Mouse (Mus musculus) hindbrain, postnatal 0 days (tissue): ENCODE results near the gene Prrc2b. TPM values are rescaled to one million over a fixed set of nuclear protein-coding genes. Genes with fewer than 3 reads are reported as not detected.

Experiments used
- ATAC-seq: fragments of 200-750 bp; cut with Nextera tagmentation; 2 replicates; pipeline ENCODE4 v1.8.0; 2017; ENCODE audit warnings: mild to moderate bottlenecking, moderate TSS enrichment, moderate library complexity
- DNase-seq: peaks from one replicate; pipeline ENCODE4 v3.0.0-alpha.2; 2015; ENCODE audit warnings: low spot score
- H3K27ac ChIP-seq: fragments of 300-500 bp; sonication (generic); 2 replicates; pipeline ENCODE4 v1.5.1; 2014; ENCODE audit warnings: mild to moderate bottlenecking
- H3K27me3 ChIP-seq: fragments of 300-500 bp; sonication (generic); 2 replicates; pipeline ENCODE4 v1.6.1; 2014; ENCODE audit warnings: low read length, mixed read lengths; ENCODE audit not compliant: insufficient read depth
- H3K36me3 ChIP-seq: fragments of 300-500 bp; sonication (generic); 2 replicates; pipeline ENCODE4 v1.6.1; 2014; ENCODE audit warnings: low read length, mixed read lengths; ENCODE audit not compliant: insufficient read depth
- H3K4me1 ChIP-seq: fragments of 300-500 bp; sonication (generic); 2 replicates; pipeline ENCODE4 v1.6.1; 2014; ENCODE audit warnings: antibody characterized with exemption, low read length, mixed read lengths; ENCODE audit not compliant: insufficient read depth
- H3K4me2 ChIP-seq: fragments of 300-500 bp; sonication (generic); 2 replicates; pipeline ENCODE4 v1.6.1; 2014; ENCODE audit warnings: low read depth, mild to moderate bottlenecking, low read length, moderate library complexity, mixed read lengths
- H3K4me3 ChIP-seq: fragments of 300-500 bp; sonication (generic); 2 replicates; pipeline ENCODE4 v1.5.1; 2014; ENCODE audit warnings: low read length
- H3K9ac ChIP-seq: fragments of 300-500 bp; sonication (generic); replicated peaks from 2 replicates; pipeline ENCODE4 v1.6.1; 2014; ENCODE audit warnings: mild to moderate bottlenecking, low read length, moderate library complexity, mixed read lengths
- H3K9me3 ChIP-seq: fragments of 300-500 bp; sonication (generic); 2 replicates; pipeline ENCODE4 v1.6.1; 2016; ENCODE audit warnings: low read length, mixed read lengths
- CTCF ChIP-seq: IDR thresholded peaks from 2 replicates; pipeline ENCODE4 v1.5.1; 2016; ENCODE audit warnings: antibody characterized with exemption, control low read depth, low read depth
- WGBS: fragments of 180-500 bp; shearing (Covaris S2); extraction: QIAGEN DNeasy Blood & Tissue Kit; methylation state at CpG from one replicate; pipeline ENCODE4 v1.1.7; 2014; 5-methylcytosine and 5-hydroxymethylcytosine counted together
- polyA plus RNA-seq: library from polyadenylated mRNA; unstranded; fragments of >200 nt; fragmentation: Nextera tagmentation; extraction: Ambion mirVana; gene quantifications from 2 replicates; pipeline ENCODE4 v1.2.1, GENCODE M21; 2015
- total RNA-seq: library from RNA; depleted of rRNA; stranded (reverse); fragments of >200 nt; gene quantifications from 2 replicates; pipeline ENCODE4 v1.2.3, GENCODE M21; 2014

Prrc2b gene
- total and polyA plus RNA-seq, 2 experiments from 2014 or later: 55.9 to 206 TPM

DNA sequence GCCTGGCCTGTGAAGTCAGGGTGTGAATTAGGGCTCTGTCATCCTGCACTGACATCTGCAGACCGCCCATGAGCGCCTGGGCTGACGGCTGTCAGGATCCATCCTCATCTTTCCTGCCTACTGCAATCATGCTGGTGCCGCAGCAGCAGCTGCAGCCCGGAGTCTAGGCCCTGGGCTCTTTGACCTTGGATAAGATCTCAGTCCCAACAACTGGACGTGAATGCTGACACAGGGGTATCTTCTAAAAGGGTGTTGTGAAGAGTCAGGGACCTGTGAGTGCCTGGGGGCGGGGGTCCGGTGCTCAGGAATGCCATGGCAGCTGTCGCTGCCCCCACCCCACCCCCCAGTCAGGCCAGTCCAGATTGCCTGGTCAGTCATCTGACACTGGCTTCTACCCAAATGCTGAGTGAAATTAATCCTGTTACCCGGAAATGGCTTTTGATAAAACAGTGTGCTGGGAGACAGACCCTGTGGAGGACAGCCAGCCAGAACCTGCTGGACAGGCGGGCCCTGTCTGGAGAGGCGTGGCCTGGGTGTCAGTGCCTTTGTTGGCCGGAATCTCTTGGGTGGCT, 23.4 kb downstream of the Prrc2b start:
- peak overlapping the region; percentile 38 for H3K4me2 ChIP-seq
- ATAC-seq (peak; percentile 83), DNase-seq (peak; percentile 88)
- H3K4me1 ChIP-seq: peaks cover 48% of the 10 kb centered on the region
- no peaks in the 10 kb centered on the region for H3K36me3 ChIP-seq
- no peaks in the 10 kb centered on the region for H3K27me3 ChIP-seq
- H3K4me3 ChIP-seq: no peak overlapping the region
- TF ChIP-seq CTCF: no peak
- H3K27ac ChIP-seq: peak overlapping the region; percentile 94
- H3K9ac ChIP-seq: peak overlapping the region; percentile 38
- no peaks in the 10 kb centered on the region for H3K9me3 ChIP-seq
- WGBS: 4% methylated on average over 13 of the region's 13 CpGs

DNA sequence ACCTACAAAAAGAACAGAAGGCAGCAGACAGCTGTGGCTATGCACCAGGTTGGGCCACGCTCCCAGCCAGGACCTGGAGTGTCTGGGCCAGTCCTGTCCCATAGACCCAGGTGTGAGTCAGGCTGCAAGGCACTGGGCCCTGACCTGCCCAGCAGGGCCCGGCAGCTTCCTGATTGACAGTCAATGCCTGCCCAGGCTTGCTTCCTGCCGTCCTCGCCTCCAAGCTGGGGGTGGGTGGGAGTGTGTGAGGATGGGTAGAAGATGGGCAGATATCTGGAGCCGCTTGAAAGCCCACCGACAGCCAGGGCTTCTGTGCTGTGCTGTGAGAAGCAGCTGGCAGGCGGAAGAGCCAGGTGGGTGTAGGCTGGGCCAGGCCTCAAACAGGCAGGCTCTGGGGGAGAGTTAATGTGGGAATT, 24.2 kb downstream of the Prrc2b start:
- ATAC-seq (peak; percentile 71), DNase-seq (peak; percentile 76)
- Histone ChIP-seq H3K9ac (peak overlapping the region; percentile 38), H3K9me3 (no peaks in the 10 kb centered on the region), H3K27me3 (no peaks in the 10 kb centered on the region), H3K4me3 (no peak overlapping the region), H3K36me3 (no peaks in the 10 kb centered on the region), H3K4me2 (peak overlapping the region; percentile 38), H3K4me1 (peaks cover 50% of the 10 kb centered on the region), H3K27ac (peak overlapping the region; percentile 94)
- TF ChIP-seq CTCF: no peak
- 10% methylated on average over 7 of the region's 7 CpGs for WGBS

DNA sequence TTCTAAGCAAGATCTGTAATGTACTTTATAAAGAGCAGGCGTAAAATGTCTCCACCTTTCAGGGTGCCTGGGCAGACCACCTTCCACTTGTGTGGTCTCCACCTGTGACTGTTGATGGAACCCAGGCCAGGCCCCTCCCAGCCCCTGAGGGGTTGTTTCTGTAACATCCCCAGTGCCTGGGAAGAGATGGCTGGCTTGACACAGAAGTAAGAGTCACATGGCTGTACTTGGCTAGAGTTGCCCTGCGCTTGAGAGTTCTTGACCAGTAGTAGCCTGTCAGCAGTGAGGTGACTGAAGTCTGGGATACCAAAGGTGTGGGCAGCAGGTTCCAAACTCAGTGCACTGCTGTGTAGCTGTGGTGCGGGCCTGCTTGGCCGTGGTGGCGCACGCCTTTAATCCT, 24.6 kb downstream of the Prrc2b start:
- WGBS: 81% methylated on average over 6 of the region's 6 CpGs
- H3K27ac ChIP-seq: peak overlapping the region; percentile 94
- H3K27me3 ChIP-seq: no peaks in the 10 kb centered on the region
- no peak for DNase-seq
- TF ChIP-seq CTCF: no peak
- H3K9ac ChIP-seq: peak overlapping the region; percentile 38; the same call in 1 of the 2 replicates
- peak overlapping the region; percentile 38; the same call in 1 of the 2 replicates for H3K4me2 ChIP-seq
- H3K4me3 ChIP-seq: no peak overlapping the region
- H3K4me1 ChIP-seq: peaks cover 51% of the 10 kb centered on the region
- H3K9me3 ChIP-seq: no peaks in the 10 kb centered on the region
- peak; percentile 13; the same call in 1 of the 2 replicates for ATAC-seq
- no peaks in the 10 kb centered on the region for H3K36me3 ChIP-seq

DNA sequence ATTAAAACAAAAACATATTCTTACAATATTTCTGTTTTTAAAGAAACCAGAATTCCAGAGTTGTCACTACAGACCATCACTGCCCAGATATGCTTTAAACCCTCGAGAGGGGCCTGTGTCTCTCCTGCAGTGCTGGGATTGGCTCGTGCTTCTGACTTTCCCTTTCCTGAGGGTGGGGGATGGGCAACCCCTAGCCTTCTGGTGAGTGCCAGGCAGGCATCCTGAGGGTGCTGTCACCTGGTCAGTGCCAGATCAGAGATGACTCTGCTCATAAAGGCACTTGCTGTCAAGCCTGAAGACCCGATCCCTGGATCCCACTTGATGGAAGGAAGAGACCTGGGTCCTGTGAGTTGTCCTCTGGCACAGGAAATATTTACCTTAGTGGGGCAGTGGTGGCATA, 26.0 kb downstream of the Prrc2b start:
- no peaks in the 10 kb centered on the region for H3K36me3 ChIP-seq
- no peaks in the 10 kb centered on the region for H3K27me3 ChIP-seq
- 28% methylated on average over 3 of the region's 3 CpGs for WGBS
- no peak overlapping the region for H3K4me2 ChIP-seq
- TF ChIP-seq CTCF: no peak
- no peak overlapping the region for H3K4me3 ChIP-seq
- peak overlapping the region; percentile 69; the same call in 1 of the 2 replicates for H3K27ac ChIP-seq
- no peak overlapping the region for H3K9ac ChIP-seq
- H3K4me1 ChIP-seq: peaks cover 56% of the 10 kb centered on the region
- no peaks in the 10 kb centered on the region for H3K9me3 ChIP-seq
- ATAC-seq (no peak), DNase-seq (no peak)

DNA sequence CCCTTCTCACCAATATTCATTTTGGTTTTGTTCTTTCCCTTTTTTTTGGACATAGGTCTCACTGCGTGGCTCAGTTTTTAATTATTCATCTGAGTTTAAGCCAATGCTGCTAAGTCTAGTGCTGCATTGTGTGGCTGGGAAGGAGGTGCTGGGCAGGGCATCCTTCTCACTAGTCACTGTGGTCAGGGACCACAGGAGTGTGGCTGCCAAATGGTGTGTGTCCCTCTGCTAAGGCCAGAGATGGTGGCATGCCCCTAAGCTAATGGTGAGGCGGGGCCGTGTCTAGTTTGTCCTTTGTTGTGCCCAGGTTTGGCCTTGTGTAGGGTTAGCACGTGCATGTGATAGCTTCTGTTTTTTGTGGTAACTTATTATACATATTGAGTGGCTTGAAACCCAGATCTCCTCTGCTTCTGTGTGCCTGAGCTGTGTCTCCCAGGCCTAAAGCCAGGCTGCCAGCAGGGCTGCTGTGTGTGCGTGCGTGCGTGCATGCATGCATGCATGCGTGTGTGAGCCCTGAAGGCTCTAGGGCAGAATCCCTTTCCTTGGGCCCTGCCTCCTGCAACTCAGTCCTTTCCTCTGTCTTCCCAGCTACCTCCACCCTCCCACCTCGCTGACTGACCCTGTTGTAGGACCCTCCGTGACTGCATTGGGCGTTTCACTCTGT, 26.6 kb downstream of the Prrc2b start:
- ATAC-seq (no peak), DNase-seq (no peak)
- Histone ChIP-seq H3K9me3 (no peaks in the 10 kb centered on the region), H3K27ac (peak overlapping the region; percentile 69), H3K27me3 (no peaks in the 10 kb centered on the region), H3K9ac (no peak overlapping the region), H3K4me1 (peaks cover 53% of the 10 kb centered on the region), H3K4me3 (no peak overlapping the region), H3K4me2 (no peak overlapping the region), H3K36me3 (no peaks in the 10 kb centered on the region)
- WGBS: 50% methylated on average over 11 of the region's 11 CpGs
- TF ChIP-seq CTCF: no peak

DNA sequence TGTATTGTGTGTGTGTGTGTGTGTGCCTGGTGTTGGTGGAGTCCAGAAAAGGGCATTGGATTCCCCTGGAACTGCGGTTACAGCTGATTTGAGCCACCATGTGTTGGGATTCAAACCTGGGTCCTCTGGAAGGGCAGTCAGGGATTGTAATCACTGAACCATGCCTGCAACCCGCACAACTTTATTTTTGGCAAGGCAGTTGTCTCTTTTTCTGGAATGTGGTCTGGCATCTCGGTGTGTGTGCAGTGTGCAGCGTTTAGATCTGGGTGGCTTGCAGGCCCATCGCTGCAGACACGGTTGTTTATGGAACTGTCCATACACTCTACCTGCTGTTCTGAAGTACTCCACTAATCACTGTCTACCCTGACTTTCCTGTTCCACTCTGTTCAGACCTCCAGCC, 28.5 kb downstream of the Prrc2b start:
- DNase-seq (no peak), ATAC-seq (no peak)
- Histone ChIP-seq H3K4me2 (no peak overlapping the region), H3K36me3 (peaks cover 9% of the 10 kb centered on the region; the same call in 1 of the 2 replicates), H3K4me1 (peaks cover 53% of the 10 kb centered on the region), H3K27me3 (no peaks in the 10 kb centered on the region), H3K9me3 (no peaks in the 10 kb centered on the region), H3K9ac (no peak overlapping the region), H3K4me3 (no peak overlapping the region), H3K27ac (no peak overlapping the region)
- 41% methylated on average over 6 of the region's 6 CpGs for WGBS
- TF ChIP-seq CTCF: no peak

DNA sequence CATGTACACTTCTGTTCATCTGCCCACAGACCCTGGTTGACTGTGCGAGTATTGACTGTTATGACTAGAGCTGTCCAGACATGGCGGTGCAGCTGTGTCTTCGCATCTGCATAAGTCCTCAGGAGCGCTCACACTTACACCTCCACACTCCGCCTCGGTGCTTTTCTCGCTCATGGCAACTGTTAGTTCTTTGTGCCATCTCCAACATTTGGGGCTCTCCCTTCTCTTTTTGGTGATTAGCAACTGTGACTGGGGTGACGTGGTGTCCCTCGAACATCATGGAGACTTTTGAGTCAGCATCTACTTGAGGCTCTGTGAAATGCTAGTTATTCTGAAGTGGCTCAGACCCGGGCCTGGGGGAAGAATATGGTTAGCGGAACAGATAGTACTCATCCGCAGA, 29.2 kb downstream of the Prrc2b start:
- H3K27me3 ChIP-seq: no peaks in the 10 kb centered on the region
- DNase-seq (no peak), ATAC-seq (no peak)
- no peak overlapping the region for H3K27ac ChIP-seq
- H3K4me1 ChIP-seq: peaks cover 46% of the 10 kb centered on the region
- WGBS: 94% methylated on average over 12 of the region's 12 CpGs
- no peak for TF ChIP-seq CTCF
- no peak overlapping the region for H3K9ac ChIP-seq
- no peak overlapping the region for H3K4me2 ChIP-seq
- H3K36me3 ChIP-seq: peaks cover 12% of the 10 kb centered on the region; the same call in 1 of the 2 replicates
- H3K4me3 ChIP-seq: no peak overlapping the region
- H3K9me3 ChIP-seq: no peaks in the 10 kb centered on the region
